Mouse (Mus musculus): Measurements from ENCODE around the gene Efcab10. TPM values are rescaled to one million over a fixed set of nuclear protein-coding genes. Genes with fewer than 3 reads are reported as not detected.
A peak's percentile ranks its signal among the peaks of the same experiment; 100 is the strongest.

Efcab10 gene
- total and polyA plus RNA-seq, 3 experiments, result 0.37 TPM; not detected in 2

DNA sequence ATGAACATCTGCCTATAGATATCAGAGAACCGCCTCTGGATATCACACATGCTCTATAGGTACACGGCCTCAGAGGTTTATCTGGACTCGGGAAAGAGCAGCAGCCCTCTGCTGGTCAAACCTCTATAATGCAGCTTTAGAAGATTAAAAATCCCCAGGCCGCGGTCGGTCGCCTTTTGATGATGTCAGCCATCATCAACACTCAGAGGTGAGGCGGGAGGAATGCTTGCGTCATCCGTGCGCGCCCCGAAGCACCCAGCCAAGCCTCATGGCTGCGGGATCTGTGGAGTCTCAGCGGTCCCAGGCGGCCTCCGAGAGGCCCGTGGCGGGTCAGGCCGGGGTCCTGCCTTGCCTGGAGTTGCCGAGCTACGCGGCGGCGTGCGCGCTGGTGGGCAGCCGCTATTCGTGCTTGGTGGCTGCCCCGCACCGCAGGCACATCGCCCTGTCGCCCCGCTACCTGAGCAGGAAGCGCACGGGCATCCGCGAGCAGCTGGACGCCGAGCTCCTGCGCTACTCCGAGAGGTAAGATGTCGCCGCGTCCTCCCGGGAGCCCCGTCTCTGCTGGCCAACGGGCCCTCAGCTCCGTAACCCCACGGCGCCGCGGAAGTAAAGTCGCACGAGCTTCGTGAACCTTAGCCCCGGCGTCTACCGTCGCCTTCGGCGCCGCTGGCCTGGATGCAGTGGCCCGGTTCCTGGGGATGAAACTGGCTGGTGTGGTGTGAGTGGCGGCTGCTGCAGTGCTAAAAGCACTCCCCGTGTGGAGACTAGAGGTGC is 34.9 kb downstream of the Efcab10 start, which contains the start of gene Twistnb:
Gene Twistnb, plus strand, starts transcription at position 249 of the 774 bp plus-strand sequence.
- TF ChIP-seq CTCF (IDR thresholded peaks at IDR 0.05) (peak; percentile 93), POLR2A (IDR thresholded peaks at IDR 0.05; ENCODE audit: insufficient read depth, low read depth, low read length) (peak; percentile 72), EP300 (IDR thresholded peaks at IDR 0.05; ENCODE audit: insufficient read depth, low read depth, low read length) (peak; percentile 77; the same call in 1 of the 2 replicates)
- no peaks in the 10 kb centered on the region for H3K27me3 ChIP-seq (ENCODE audit: control insufficient read depth, insufficient read depth, low read length)
- H3K9ac ChIP-seq (ENCODE audit: low read depth, low read length), result peak within 1 kb of the TSS; percentile 91
- H3K36me3 ChIP-seq (ENCODE audit: control insufficient read depth, insufficient read depth, low read length), result peaks cover 2% of the 10 kb centered on the region; the same call in 1 of the 2 replicates
- WGBS, result under 1% methylated on average over 66 of the region's 66 CpGs
- intact Hi-C loops (cut with DNase I), result loop anchor here (5.0 kb wide), 1 partner anchor 402 kb away; no protein-coding TSS in a partner anchor
- H3K79me2 ChIP-seq (replicated peaks; ENCODE audit: control insufficient read depth, insufficient read depth, low read length), result no peaks in the 10 kb centered on the region; the same call in 1 of the 2 replicates
- peak within 1 kb of the TSS; percentile 100 for H3K4me3 ChIP-seq
- DNase-seq, result peak; percentile 95 to 96
- H3K4me1 ChIP-seq (ENCODE audit: control insufficient read depth, insufficient read depth, low read length), result no peaks in the 10 kb centered on the region; the same call in 1 of the 2 replicates
- H3K27ac ChIP-seq, result peak within 1 kb of the TSS; percentile 81

DNA sequence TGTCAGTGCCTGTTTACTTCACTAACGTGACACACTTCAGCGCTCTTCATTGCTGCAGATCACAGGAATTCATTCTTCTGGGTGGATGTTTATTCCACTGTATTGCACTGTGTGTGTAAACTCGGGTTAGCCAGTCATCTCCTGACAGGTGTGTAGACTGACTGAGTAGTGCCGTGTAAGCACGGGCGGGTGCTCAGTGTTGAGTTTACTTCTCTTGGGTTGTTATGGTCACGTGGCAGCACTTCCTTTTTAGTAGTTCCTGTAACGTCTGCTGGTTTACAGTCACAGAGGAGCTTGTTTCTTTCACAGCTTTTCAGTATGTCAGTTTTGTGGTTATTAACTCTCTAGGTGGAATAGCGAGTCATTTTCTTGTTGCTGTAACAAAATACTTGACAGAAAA is 39.2 kb downstream of the Efcab10 start:
- no peaks in the 10 kb centered on the region; the same call in 1 of the 2 replicates for H3K4me1 ChIP-seq (ENCODE audit: control insufficient read depth, insufficient read depth, low read length)
- H3K4me3 ChIP-seq, result no peak overlapping the region
- TF ChIP-seq POLR2A (IDR thresholded peaks at IDR 0.05; ENCODE audit: insufficient read depth, low read depth, low read length), result no peak
- no peak for TF ChIP-seq CTCF (IDR thresholded peaks at IDR 0.05)
- no peak for TF ChIP-seq EP300 (IDR thresholded peaks at IDR 0.05; ENCODE audit: insufficient read depth, low read depth, low read length)
- 70% methylated on average over 9 of the region's 9 CpGs for WGBS
- H3K79me2 ChIP-seq (replicated peaks; ENCODE audit: control insufficient read depth, insufficient read depth, low read length), result no peaks in the 10 kb centered on the region; the same call in 1 of the 2 replicates
- intact Hi-C loops (cut with DNase I), result no loop called here
- peak in 1 of 2 experiments; percentile 31 for DNase-seq
- no peak overlapping the region for H3K9ac ChIP-seq (ENCODE audit: low read depth, low read length)
- H3K36me3 ChIP-seq (ENCODE audit: control insufficient read depth, insufficient read depth, low read length), result peaks cover 2% of the 10 kb centered on the region; the same call in 1 of the 2 replicates
- no peak overlapping the region for H3K27ac ChIP-seq
- H3K27me3 ChIP-seq (ENCODE audit: control insufficient read depth, insufficient read depth, low read length), result no peaks in the 10 kb centered on the region

GRCm38 (mm10) chr12:33434758-33435157 is 40.1 kb downstream of the Efcab10 start:
- Histone ChIP-seq H3K27ac (no peak overlapping the region), H3K4me1 (ENCODE audit: control insufficient read depth, insufficient read depth, low read length) (no peaks in the 10 kb centered on the region; the same call in 1 of the 2 replicates), H3K9ac (ENCODE audit: low read depth, low read length) (no peak overlapping the region), H3K27me3 (ENCODE audit: control insufficient read depth, insufficient read depth, low read length) (no peaks in the 10 kb centered on the region), H3K36me3 (ENCODE audit: control insufficient read depth, insufficient read depth, low read length) (peaks cover 2% of the 10 kb centered on the region; the same call in 1 of the 2 replicates), H3K4me3 (no peak overlapping the region), H3K79me2 (replicated peaks; ENCODE audit: control insufficient read depth, insufficient read depth, low read length) (no peaks in the 10 kb centered on the region; the same call in 1 of the 2 replicates)
- WGBS, result 98% methylated on average over 4 of the region's 4 CpGs
- DNase-seq, result no peak
- intact Hi-C loops (cut with DNase I), result no loop called here
- TF ChIP-seq POLR2A (IDR thresholded peaks at IDR 0.05; ENCODE audit: insufficient read depth, low read depth, low read length), result no peak
- peak; percentile 37 for TF ChIP-seq CTCF (IDR thresholded peaks at IDR 0.05)

Other genes starting within 250 kb of the Efcab10 start
- gene Atxn7l1, start 247.2 kb upstream of the Efcab10 start, total RNA-seq (2021), result 10 to 100 TPM; 18.8 to 19.0 TPM
- 21.6 and 23.6 TPM in 2 replicates for gene Atxn7l1, start 247.2 kb upstream of the Efcab10 start, polyA plus RNA-seq (2012; rRNA removed)
- 1 to 10 TPM; 7.0 to 9.8 TPM for gene Twistnb, start 34.8 kb downstream of the Efcab10 start, total RNA-seq (2021)
- gene Twistnb, start 34.8 kb downstream of the Efcab10 start, polyA plus RNA-seq (2012; rRNA removed), result 4.5 and 8.1 TPM in 2 replicates

All from heart, adult 2 months (tissue).